Comparison of ENCODE assay signal across 9 mouse cellular contexts in genomic region chr1:85896781-85897700, GRCm38 (mm10). TPM values are rescaled to one million over a fixed set of nuclear protein-coding genes. Genes with fewer than 3 reads are reported as not detected.
DNase-seq lines count a peak whose midpoint lies in the region; ATAC-seq and TF ChIP-seq lines count a peak whose summit lies in the region.
"Had no signal": no experiment of that assay in that cellular context is flagged by ENCODE, and none has a peak within 500 bp of the region (broad histone marks: within the 10 kb centered on the region; RNA-seq: fewer than 3 reads in every experiment).

No protein-coding gene starts in this region.

- TF ChIP-seq CTCF in lung, embryonic 14.5 days (IDR thresholded peaks at IDR 0.05; ENCODE audit: low read depth) = no peak
- TF ChIP-seq CTCF in lung, adult 2 months (IDR thresholded peaks at IDR 0.05; ENCODE audit: insufficient read depth, low read length) = no peak
- 0 out of 2 replicates have a peak, but pooled peaks have one; percentile 3 for TF ChIP-seq CTCF in lung, postnatal 0 days (IDR thresholded peaks at IDR 0.05)

- no peaks in the 10 kb centered on the region for H3K36me3 ChIP-seq in lung, embryonic 14.5 days (ENCODE audit: insufficient read depth)
- no peaks in the 10 kb centered on the region for H3K36me3 ChIP-seq in lung, postnatal 0 days (ENCODE audit: insufficient read depth, low read length)

- intact Hi-C loops in heart, postnatal 10 days (cut with DNase I) = no loop called here

- DNase-seq in lung, embryonic 14.5 days = peak; percentile 38
- DNase-seq in lung, adult 2 months = no peak
- DNase-seq in cerebellum, postnatal 14 days = peak; percentile 50 to 66
- DNase-seq in heart, postnatal 10 days = peak; percentile 29 to 30
- peak; percentile 61 for DNase-seq in lung, postnatal 0 days (ENCODE audit: low spot score)
- peak; percentile 13 for DNase-seq in thymus, postnatal 25 days
- DNase-seq in kidney, postnatal 4 days = no peak
- no peak for DNase-seq in kidney, postnatal 36 days

- H3K4me2 ChIP-seq in lung, embryonic 14.5 days = peak overlapping the region; percentile 88
- H3K4me2 ChIP-seq in lung, postnatal 0 days (replicated peaks; ENCODE audit: low read depth, low read length) = peak overlapping the region; percentile 14; the same call in 1 of the 2 replicates

- H3K27ac ChIP-seq in lung, embryonic 14.5 days (ENCODE audit: low read depth) = peak overlapping the region; percentile 43; the same call in 1 of the 2 replicates
- peak overlapping the region; percentile 33; the same call in 1 of the 2 replicates for H3K27ac ChIP-seq in lung, postnatal 0 days (ENCODE audit: low read length)

- no peaks in the 10 kb centered on the region for H3K27me3 ChIP-seq in lung, embryonic 14.5 days (ENCODE audit: insufficient read depth, low read length)
- no peaks in the 10 kb centered on the region for H3K27me3 ChIP-seq in lung, postnatal 0 days (replicated peaks; ENCODE audit: insufficient read depth, low read length)

- no peak overlapping the region for H3K4me3 ChIP-seq in lung, embryonic 14.5 days (ENCODE audit: low read depth, low read length)
- no peak overlapping the region for H3K4me3 ChIP-seq in lung, adult 2 months (replicated peaks; ENCODE audit: extremely low read depth, low read depth, low read length)
- no peak overlapping the region for H3K4me3 ChIP-seq in lung, postnatal 0 days (ENCODE audit: low read depth, low read length)

- ATAC-seq in lung, embryonic 14.5 days (ENCODE audit: insufficient read depth) = no peak
- no peak for ATAC-seq in lung, postnatal 0 days

- 41% methylated on average over 12 of the region's 12 CpGs for WGBS in lung, embryonic 14.5 days
- WGBS in lung, adult 2 months = 23% methylated on average over 12 of the region's 12 CpGs
- 25% methylated on average over 12 of the region's 12 CpGs for WGBS in lung, postnatal 0 days

- H3K4me1 ChIP-seq in lung, embryonic 14.5 days (ENCODE audit: insufficient read depth) = peaks cover 48% of the 10 kb centered on the region
- peaks cover 5% of the 10 kb centered on the region for H3K4me1 ChIP-seq in lung, adult 2 months (ENCODE audit: control insufficient read depth, insufficient read depth, low read length)
- peaks cover 38% of the 10 kb centered on the region for H3K4me1 ChIP-seq in lung, postnatal 0 days (ENCODE audit: insufficient read depth, low read depth, low read length)

- no peaks in the 10 kb centered on the region for H3K9me3 ChIP-seq in lung, embryonic 14.5 days (ENCODE audit: low read depth, low read length)
- H3K9me3 ChIP-seq in lung, postnatal 0 days (ENCODE audit: low read length) = no peaks in the 10 kb centered on the region

- no peak for TF ChIP-seq EP300 in lung, postnatal 0 days (IDR thresholded peaks at IDR 0.05)

- peak overlapping the region; percentile 10; the same call in 1 of the 2 replicates for H3K9ac ChIP-seq in lung, embryonic 14.5 days
- H3K9ac ChIP-seq in lung, postnatal 0 days (replicated peaks; ENCODE audit: low read depth) = no peak overlapping the region

- TF ChIP-seq POLR2A in lung, adult 2 months (IDR thresholded peaks at IDR 0.05; ENCODE audit: borderline replicate concordance, extremely low read depth, low read depth, low read length) = no peak

RNA-seq across cellular contexts. Expression of gene Itm2c, which starts 3.0 kb away (rescaled TPM):
- polyA plus RNA-seq in lung, embryonic 14.5 days (2014; fragmentation: Nextera tagmentation; extraction: Ambion mirVana) = 99.5 and 107 TPM in 2 replicates
- polyA plus RNA-seq in lung, adult 2 months (2012; rRNA removed) = 232 and 319 TPM in 2 replicates
- 100 to 1,000 TPM in 1 of 2 experiments, 10 to 100 TPM in 1; 96.4 to 109 TPM for total RNA-seq in heart, postnatal 10 days (2021)
- 221 and 244 TPM in 2 replicates for polyA plus RNA-seq in lung, postnatal 0 days (2015; fragmentation: Nextera tagmentation; extraction: Ambion mirVana)

RNA-seq across cellular contexts. Expression of gene 4933407L21Rik, which starts 31.2 kb away (rescaled TPM):
- not detected in 2 replicates for polyA plus RNA-seq in lung, embryonic 14.5 days (2014; fragmentation: Nextera tagmentation; extraction: Ambion mirVana)
- polyA plus RNA-seq in lung, adult 2 months (2012; rRNA removed) = not detected in 2 replicates
- under 1 TPM in 1 of 2 experiments, not detected in 1; 0.17 TPM for total RNA-seq in heart, postnatal 10 days (2021)
- 0.11 and 0.30 TPM in 2 replicates for polyA plus RNA-seq in lung, postnatal 0 days (2015; fragmentation: Nextera tagmentation; extraction: Ambion mirVana)
- total RNA-seq: adrenal gland, adult 18-20 months had no signal

Comparison
In these comparisons a context has a peak if more than half of its experiments do, and no peak if none do; other contexts are left out.
1. DNase-seq: peak in lung, embryonic 14.5 days (single experiment), cerebellum, postnatal 14 days (2 of 2), heart, postnatal 10 days (2 of 2), lung, postnatal 0 days (single experiment) and thymus, postnatal 25 days (single experiment); none in lung, adult 2 months (single experiment), kidney, postnatal 4 days (0 of 2) and kidney, postnatal 36 days (0 of 2).